ENCODE assay signal across 8 mouse cellular contexts in genomic region chr11:76253145-76253917, GRCm38 (mm10). TPM values are rescaled to one million over a fixed set of nuclear protein-coding genes. Genes with fewer than 3 reads are reported as not detected.
DNase-seq lines count a peak whose midpoint lies in the region; ATAC-seq and TF ChIP-seq lines count a peak whose summit lies in the region.

No protein-coding gene starts in this region.

- no peak overlapping the region for H3K9ac ChIP-seq in ES-E14 (ENCODE audit: insufficient read depth, low read depth, low read length, poor library complexity, severe bottlenecking)
- H3K9ac ChIP-seq in forebrain, embryonic 16.5 days (replicated peaks; ENCODE audit: low read depth, low read length): no peak overlapping the region
- H3K9ac ChIP-seq in lung, postnatal 0 days (replicated peaks; ENCODE audit: low read depth): no peak overlapping the region

- TF ChIP-seq CTCF in lung, postnatal 0 days (IDR thresholded peaks at IDR 0.05): peak; percentile 92

- peaks cover 13% of the 10 kb centered on the region for H3K36me3 ChIP-seq in ES-E14 (ENCODE audit: control insufficient read depth, insufficient read depth, low read length, poor library complexity, severe bottlenecking)
- no peaks in the 10 kb centered on the region for H3K36me3 ChIP-seq in forebrain, embryonic 16.5 days (ENCODE audit: control insufficient read depth, insufficient read depth)
- H3K36me3 ChIP-seq in hindbrain, embryonic 10.5 days: peaks cover 47% of the 10 kb centered on the region
- no peaks in the 10 kb centered on the region for H3K36me3 ChIP-seq in lung, postnatal 0 days (ENCODE audit: insufficient read depth, low read length)

- H3K27ac ChIP-seq in ES-E14 (ENCODE audit: insufficient read depth, low read depth, low read length, poor library complexity, severe bottlenecking): no peak overlapping the region
- H3K27ac ChIP-seq in forebrain, embryonic 16.5 days (ENCODE audit: low read length): no peak overlapping the region
- H3K27ac ChIP-seq in hindbrain, embryonic 10.5 days: no peak overlapping the region
- H3K27ac ChIP-seq in lung, postnatal 0 days (ENCODE audit: low read length): no peak overlapping the region

- H3K4me1 ChIP-seq in ES-E14 (ENCODE audit: control insufficient read depth in 2 of 2, insufficient read depth in 2 of 2, low read length in 2 of 2, poor library complexity in 1 of 2): no peaks in the 10 kb centered on the region
- H3K4me1 ChIP-seq in forebrain, embryonic 16.5 days (replicated peaks; ENCODE audit: control insufficient read depth, insufficient read depth, low read length): peaks cover 14% of the 10 kb centered on the region
- peaks cover 34% of the 10 kb centered on the region for H3K4me1 ChIP-seq in hindbrain, embryonic 10.5 days (replicated peaks)
- H3K4me1 ChIP-seq in lung, postnatal 0 days (ENCODE audit: insufficient read depth, low read depth, low read length): no peaks in the 10 kb centered on the region

- H3K9me3 ChIP-seq in ES-E14 (ENCODE audit: control insufficient read depth, insufficient read depth, low read depth, low read length): no peaks in the 10 kb centered on the region
- H3K9me3 ChIP-seq in forebrain, embryonic 16.5 days (ENCODE audit: control insufficient read depth, low read length): no peaks in the 10 kb centered on the region
- no peaks in the 10 kb centered on the region for H3K9me3 ChIP-seq in hindbrain, embryonic 10.5 days
- H3K9me3 ChIP-seq in lung, postnatal 0 days (ENCODE audit: low read length): no peaks in the 10 kb centered on the region

- H3K4me3 ChIP-seq in ES-E14 (ENCODE audit: insufficient read depth in 1 of 2, low read depth in 1 of 2, low read length in 2 of 2, poor library complexity in 1 of 2, severe bottlenecking in 1 of 2): no peak overlapping the region
- H3K4me3 ChIP-seq in forebrain, embryonic 16.5 days (replicated peaks; ENCODE audit: low read length): no peak overlapping the region
- no peak overlapping the region for H3K4me3 ChIP-seq in hindbrain, embryonic 10.5 days
- H3K4me3 ChIP-seq in lung, postnatal 0 days (ENCODE audit: low read depth, low read length): no peak overlapping the region

- H3K4me2 ChIP-seq in forebrain, embryonic 16.5 days (ENCODE audit: low read length): no peak overlapping the region
- no peak overlapping the region for H3K4me2 ChIP-seq in lung, postnatal 0 days (replicated peaks; ENCODE audit: low read depth, low read length)

- no peak for TF ChIP-seq EP300 in lung, postnatal 0 days (IDR thresholded peaks at IDR 0.05)

- peak; percentile 47 for DNase-seq in ES-E14 (ENCODE audit: low read depth, low spot score)
- peak; percentile 92 to 93 for DNase-seq in cerebellum, adult 18-20 months
- peak; percentile 88 for DNase-seq in hindbrain, embryonic 10.5 days (ENCODE audit: low spot score)
- DNase-seq in layer of hippocampus, adult 8-10 months (ENCODE audit: low spot score in 2 of 2): peak; percentile 61 to 90
- peak; percentile 90 for DNase-seq in lung, postnatal 0 days (ENCODE audit: low spot score)
- peak; percentile 87 for DNase-seq in ovary, postnatal 14 days (ENCODE audit: low spot score)
- peak; percentile 60 to 81 for DNase-seq in thymus, postnatal 10 days (ENCODE audit: low spot score in 2 of 2)

- in situ Hi-C loops in ES-E14 (cut with MboI; ENCODE audit: low sequenced_read_pairs in 2 of 2, unreplicated experiment in 2 of 2): loop anchor here in 1 of 2 experiments (5.0 kb wide), 1 partner anchor 144 kb away; the partner anchor contains the start of gene Nxn

- no peaks in the 10 kb centered on the region for H3K27me3 ChIP-seq in forebrain, embryonic 16.5 days (replicated peaks; ENCODE audit: control insufficient read depth, insufficient read depth, low read length)
- H3K27me3 ChIP-seq in hindbrain, embryonic 10.5 days (ENCODE audit: insufficient read depth, poor library complexity, severe bottlenecking): no peaks in the 10 kb centered on the region
- no peaks in the 10 kb centered on the region for H3K27me3 ChIP-seq in lung, postnatal 0 days (replicated peaks; ENCODE audit: insufficient read depth, low read length)

- 51% methylated on average over 5 of the region's 5 CpGs for WGBS in forebrain, embryonic 16.5 days
- WGBS in hindbrain, embryonic 10.5 days: 51% methylated on average over 5 of the region's 5 CpGs
- whole genome bisulfite sequencing in lung, postnatal 0 days: 33% methylated on average over 5 of the region's 5 CpGs

- peak; percentile 84 for ATAC-seq in forebrain, embryonic 16.5 days
- ATAC-seq in lung, postnatal 0 days: peak; percentile 89

TF ChIP-seq in ES-E14, 5 proteins besides CTCF, POLR2A, EP300 and RAD21:
- TF ChIP-seq HCFC1 (IDR thresholded peaks at IDR 0.05; ENCODE audit: borderline replicate concordance, insufficient read depth, low read length) (no peak), ZC3H11A (IDR thresholded peaks at IDR 0.05; ENCODE audit: borderline replicate concordance, low read depth, low read length) (peak; percentile 85)
TF ChIP-seq in ES-E14: peak in this region for 1.

RNA-seq across cellular contexts. Expression of gene Glod4, which starts 9.8 kb away (rescaled TPM):
- 62.8 and 65.5 TPM in 2 replicates for total RNA-seq in ES-E14 (2012; rRNA removed)
- 127 and 129 TPM in 2 replicates for polyA plus RNA-seq in forebrain, embryonic 16.5 days (2015; fragmentation: Nextera tagmentation; extraction: Ambion mirVana)
- 126 and 130 TPM in 2 replicates for polyA plus RNA-seq in hindbrain, embryonic 10.5 days (2016; fragmentation: Nextera tagmentation; extraction: Ambion mirVana)
- total RNA-seq in layer of hippocampus, adult 8-10 months (2022): 10 to 100 TPM; 55.8 to 59.8 (median 58.0) TPM
- 85.9 and 99.6 TPM in 2 replicates for polyA plus RNA-seq in lung, postnatal 0 days (2015; fragmentation: Nextera tagmentation; extraction: Ambion mirVana)

RNA-seq across cellular contexts. Expression of gene Mrm3, which starts 9.8 kb away (rescaled TPM):
- 16.0 and 20.2 TPM in 2 replicates for total RNA-seq in ES-E14 (2012; rRNA removed)
- polyA plus RNA-seq in forebrain, embryonic 16.5 days (2015; fragmentation: Nextera tagmentation; extraction: Ambion mirVana): 21.8 and 24.6 TPM in 2 replicates
- 21.5 and 24.7 TPM in 2 replicates for polyA plus RNA-seq in hindbrain, embryonic 10.5 days (2016; fragmentation: Nextera tagmentation; extraction: Ambion mirVana)
- total RNA-seq in layer of hippocampus, adult 8-10 months (2022): 10 to 100 TPM; 16.8 to 19.3 (median 17.5) TPM
- 7.7 and 8.0 TPM in 2 replicates for polyA plus RNA-seq in lung, postnatal 0 days (2015; fragmentation: Nextera tagmentation; extraction: Ambion mirVana)

RNA-seq across cellular contexts. Expression of gene Gemin4, which starts 35.9 kb away (rescaled TPM):
- 26.1 and 34.0 TPM in 2 replicates for total RNA-seq in ES-E14 (2012; rRNA removed)
- 17.7 and 20.5 TPM in 2 replicates for polyA plus RNA-seq in forebrain, embryonic 16.5 days (2015; fragmentation: Nextera tagmentation; extraction: Ambion mirVana)
- 45.4 and 49.9 TPM in 2 replicates for polyA plus RNA-seq in hindbrain, embryonic 10.5 days (2016; fragmentation: Nextera tagmentation; extraction: Ambion mirVana)
- total RNA-seq in layer of hippocampus, adult 8-10 months (2022): 10 to 100 TPM in 2 of 4 experiments, 1 to 10 TPM in 2; 9.5 to 13.7 (median 10.9) TPM
- polyA plus RNA-seq in lung, postnatal 0 days (2015; fragmentation: Nextera tagmentation; extraction: Ambion mirVana): 8.8 and 13.8 TPM in 2 replicates

RNA-seq across cellular contexts. Expression of gene Dbil5, which starts 35.9 kb away (rescaled TPM):
- 0.48 and 1.4 TPM in 2 replicates for total RNA-seq in ES-E14 (2012; rRNA removed)
- polyA plus RNA-seq in forebrain, embryonic 16.5 days (2015; fragmentation: Nextera tagmentation; extraction: Ambion mirVana): 0.77 TPM in 1 of 2 replicates, not detected in the other
- polyA plus RNA-seq in hindbrain, embryonic 10.5 days (2016; fragmentation: Nextera tagmentation; extraction: Ambion mirVana): 0.48 and 0.51 TPM in 2 replicates
- 1 to 10 TPM in 2 of 4 experiments, under 1 TPM in 2; 0.64 to 1.2 (median 0.96) TPM for total RNA-seq in layer of hippocampus, adult 8-10 months (2022)
- 0.77 and 0.87 TPM in 2 replicates for polyA plus RNA-seq in lung, postnatal 0 days (2015; fragmentation: Nextera tagmentation; extraction: Ambion mirVana)
